Mouse (Mus musculus) hindbrain, embryonic 14.5 days (tissue): ENCODE measurements at regions not wholly inside any gene's neighbourhood (a gene's known extent, or its start where the extent isn't known, plus 50 kb on each side); places are given as distances from the start of the nearest gene placed in this dataset.
A peak's percentile ranks its signal among the peaks of the same experiment; 100 is the strongest.
"Not testable (repeated sequence)": the region's sequence is repeated elsewhere in the genome, so short reads cannot be mapped to it uniquely, and the experiment has no call there.

ENCODE experiments used
- ATAC-seq: fragments of 200-750 bp; cut with Nextera tagmentation; 2 replicates; pipeline ENCODE4 v1.8.0; 2017; ENCODE audit warnings: moderate number of reproducible peaks, mild to moderate bottlenecking, moderate TSS enrichment, moderate library complexity; ENCODE audit not compliant: low FRiP score
- DNase-seq: peaks from one replicate; pipeline ENCODE4 v3.0.0-alpha.2; 2015; ENCODE audit warnings: low spot score
- H3K27ac ChIP-seq: fragments of 300-500 bp; sonication (generic); 2 replicates; pipeline ENCODE4 v1.5.1; 2014; ENCODE audit warnings: mild to moderate bottlenecking, moderate library complexity
- H3K27me3 ChIP-seq: fragments of 300-500 bp; sonication (generic); 2 replicates; pipeline ENCODE4 v1.6.1; 2014; ENCODE audit warnings: mild to moderate bottlenecking, low read length, mixed read lengths; ENCODE audit not compliant: control insufficient read depth, insufficient read depth
- H3K36me3 ChIP-seq: fragments of 300-500 bp; sonication (generic); replicated peaks from 2 replicates; pipeline ENCODE4 v1.6.1; 2014; ENCODE audit not compliant: control insufficient read depth, insufficient read depth
- H3K4me1 ChIP-seq: fragments of 300-500 bp; sonication (generic); replicated peaks from 2 replicates; pipeline ENCODE4 v1.6.1; 2014; ENCODE audit warnings: antibody characterized with exemption, low read length, mixed read lengths; ENCODE audit not compliant: control insufficient read depth, insufficient read depth
- H3K4me2 ChIP-seq: fragments of 300-500 bp; sonication (generic); replicated peaks from 2 replicates; pipeline ENCODE4 v1.6.1; 2014; ENCODE audit warnings: mild to moderate bottlenecking, moderate library complexity
- H3K4me3 ChIP-seq: fragments of 300-500 bp; sonication (generic); replicated peaks from 2 replicates; pipeline ENCODE4 v1.5.1; 2014; ENCODE audit warnings: mild to moderate bottlenecking, low read length
- H3K9ac ChIP-seq: fragments of 300-500 bp; sonication (generic); 2 replicates; pipeline ENCODE4 v1.6.1; 2014
- H3K9me3 ChIP-seq: fragments of 300-500 bp; sonication (generic); 2 replicates; pipeline ENCODE4 v1.6.1; 2016; ENCODE audit warnings: low read length; ENCODE audit not compliant: control insufficient read depth
- WGBS: fragments of 180-500 bp; shearing (Covaris S2); extraction: QIAGEN DNeasy Blood & Tissue Kit; methylation state at CpG from one replicate; pipeline ENCODE4 v1.1.7; 2014; 5-methylcytosine and 5-hydroxymethylcytosine counted together

DNA sequence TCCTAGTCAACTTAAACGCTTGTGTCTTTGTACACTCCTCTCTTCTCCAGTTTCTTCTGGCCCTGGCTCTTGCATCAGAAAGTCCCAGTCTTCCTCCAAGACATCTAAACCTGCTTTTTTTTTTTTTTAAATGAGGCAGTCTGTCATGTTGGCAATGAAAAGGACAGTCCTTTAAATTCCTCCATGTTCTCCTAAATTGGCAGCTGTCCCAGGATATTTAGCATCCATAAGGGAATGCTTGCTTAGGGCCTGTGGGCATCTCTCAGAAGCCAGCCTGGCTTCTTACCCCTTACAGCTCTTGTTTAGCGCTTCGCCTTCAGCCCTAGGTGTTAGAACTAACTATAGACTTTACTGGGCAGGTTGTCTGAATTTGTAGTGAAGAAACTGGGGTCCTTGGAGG, 311.2 kb downstream of the Eipr1 start:
- Histone ChIP-seq H3K27me3 (no peaks in the 10 kb centered on the region), H3K4me1 (peaks cover 14% of the 10 kb centered on the region), H3K4me2 (no peak overlapping the region), H3K36me3 (no peaks in the 10 kb centered on the region), H3K4me3 (no peak overlapping the region), H3K9ac (no peak overlapping the region), H3K27ac (peak overlapping the region; percentile 33), H3K9me3 (no peaks in the 10 kb centered on the region)
- WGBS: 72% methylated on average over 3 of the region's 3 CpGs
- no peak for DNase-seq
- ATAC-seq: no peak

DNA sequence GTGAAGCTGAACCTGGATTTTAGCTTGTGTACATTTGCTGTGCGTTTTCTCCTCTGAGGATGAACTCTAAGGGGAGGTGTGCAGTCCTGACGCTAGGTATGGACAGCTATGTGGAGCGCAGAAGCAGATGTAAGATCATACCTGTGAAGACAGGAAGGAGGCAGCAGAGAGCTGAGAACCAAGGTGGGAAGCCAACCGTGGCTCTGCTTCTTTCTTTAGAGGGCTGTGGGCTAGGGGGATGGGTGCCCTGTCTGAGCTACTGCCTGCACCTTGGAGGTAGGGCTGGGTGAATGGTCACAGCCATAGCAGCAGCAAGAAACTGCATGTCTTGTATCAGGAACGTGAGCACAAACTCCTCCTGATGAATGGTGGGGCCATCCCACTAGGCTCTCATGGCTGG, 316.6 kb downstream of the Eipr1 start:
- H3K27ac ChIP-seq: no peak overlapping the region
- H3K27me3 ChIP-seq: no peaks in the 10 kb centered on the region
- H3K36me3 ChIP-seq: no peaks in the 10 kb centered on the region
- ATAC-seq: peak; percentile 68; the same call in 1 of the 2 replicates
- H3K4me2 ChIP-seq: no peak overlapping the region
- WGBS: 24% methylated on average over 5 of the region's 5 CpGs
- H3K9ac ChIP-seq: no peak overlapping the region
- no peak overlapping the region for H3K4me3 ChIP-seq
- DNase-seq: peak; percentile 60
- H3K4me1 ChIP-seq: peaks cover under 1% of the 10 kb centered on the region; the same call in 1 of the 2 replicates
- H3K9me3 ChIP-seq: no peaks in the 10 kb centered on the region

GRCm38 (mm10) chr12:29075096-29075852, 323.7 kb downstream of the Eipr1 start:
- H3K36me3 ChIP-seq: no peaks in the 10 kb centered on the region
- H3K9ac ChIP-seq: no peak overlapping the region
- ATAC-seq: no peak
- H3K4me3 ChIP-seq: no peak overlapping the region
- H3K27me3 ChIP-seq: no peaks in the 10 kb centered on the region
- H3K4me1 ChIP-seq: no peaks in the 10 kb centered on the region
- no peak overlapping the region for H3K4me2 ChIP-seq
- H3K9me3 ChIP-seq: no peaks in the 10 kb centered on the region
- DNase-seq: no peak
- 51% methylated on average over 10 of the region's 10 CpGs for WGBS
- no peak overlapping the region for H3K27ac ChIP-seq

- WGBS: 60% methylated on average over 1 of the region's 1 CpGs
- no peaks in the 10 kb centered on the region for H3K36me3 ChIP-seq
- H3K27me3 ChIP-seq: no peaks in the 10 kb centered on the region
- H3K4me1 ChIP-seq: no peaks in the 10 kb centered on the region
- no peak overlapping the region for H3K27ac ChIP-seq
- ATAC-seq: no peak
- DNase-seq: no peak
- no peak overlapping the region for H3K9ac ChIP-seq
- no peak overlapping the region for H3K4me2 ChIP-seq
- no peak overlapping the region for H3K4me3 ChIP-seq
- no peaks in the 10 kb centered on the region for H3K9me3 ChIP-seq
These were observed 325.0 kb downstream of the Eipr1 start for GRCm38 (mm10) chr12:29076606-29077005.

- peaks cover 14% of the 10 kb centered on the region for H3K4me1 ChIP-seq
- ATAC-seq (no peak), DNase-seq (no peak)
- H3K9ac ChIP-seq: no peak overlapping the region
- no peak overlapping the region for H3K4me3 ChIP-seq
- no peaks in the 10 kb centered on the region for H3K36me3 ChIP-seq
- no peaks in the 10 kb centered on the region for H3K9me3 ChIP-seq
- no peak overlapping the region for H3K4me2 ChIP-seq
- no peaks in the 10 kb centered on the region for H3K27me3 ChIP-seq
- 89% methylated on average over 1 of the region's 1 CpGs for WGBS
- no peak overlapping the region for H3K27ac ChIP-seq
These were observed 327.4 kb downstream of the Eipr1 start for GRCm38 (mm10) chr12:29079011-29079410.

DNA sequence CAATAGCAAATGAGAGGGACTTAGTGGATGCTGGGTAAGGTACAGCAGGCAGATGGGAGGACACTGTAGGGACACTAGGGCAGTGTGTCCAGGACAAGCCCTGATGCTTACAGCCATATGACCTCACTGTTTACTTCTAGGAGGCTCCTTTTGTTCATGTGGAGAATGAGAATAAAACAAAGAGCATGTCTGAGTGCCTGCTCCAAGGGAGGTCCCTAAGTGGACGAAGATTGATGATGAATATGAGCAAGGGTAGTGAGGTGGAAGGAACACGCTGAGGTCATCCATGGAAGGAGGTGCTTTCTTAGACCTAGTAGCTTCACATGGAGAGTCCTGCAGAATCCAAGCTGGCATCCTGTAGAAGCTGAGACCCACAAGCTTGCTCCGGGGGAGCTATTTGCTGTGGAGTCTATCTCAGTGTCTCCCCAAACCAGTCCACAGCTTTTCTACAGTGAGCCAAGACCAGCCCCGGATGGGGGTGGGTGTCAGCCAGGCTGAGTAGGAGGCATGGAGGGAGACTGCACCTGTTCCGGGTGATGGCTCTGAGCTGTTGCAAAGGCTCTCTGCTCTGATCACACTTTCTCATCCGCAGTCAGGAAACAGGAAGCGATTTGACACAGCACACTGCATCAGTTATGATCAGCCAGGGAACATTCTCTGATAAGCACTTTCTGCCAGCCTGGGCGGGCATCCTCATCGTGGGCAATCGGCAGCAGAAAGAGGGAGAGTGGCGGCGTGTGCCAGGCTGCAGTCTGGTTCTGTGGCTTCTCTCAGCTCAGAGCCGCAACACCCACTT, 332.0 kb downstream of the Eipr1 start:
- H3K36me3 ChIP-seq: no peaks in the 10 kb centered on the region
- no peak overlapping the region for H3K4me3 ChIP-seq
- DNase-seq (no peak), ATAC-seq (peak; percentile 48; the same call in 1 of the 2 replicates)
- H3K4me2 ChIP-seq: no peak overlapping the region
- no peak overlapping the region for H3K9ac ChIP-seq
- WGBS: 45% methylated on average over 13 of the region's 13 CpGs
- H3K9me3 ChIP-seq: no peaks in the 10 kb centered on the region
- no peaks in the 10 kb centered on the region for H3K27me3 ChIP-seq
- H3K4me1 ChIP-seq: peaks cover 17% of the 10 kb centered on the region
- H3K27ac ChIP-seq: peak overlapping the region; percentile 58

DNA sequence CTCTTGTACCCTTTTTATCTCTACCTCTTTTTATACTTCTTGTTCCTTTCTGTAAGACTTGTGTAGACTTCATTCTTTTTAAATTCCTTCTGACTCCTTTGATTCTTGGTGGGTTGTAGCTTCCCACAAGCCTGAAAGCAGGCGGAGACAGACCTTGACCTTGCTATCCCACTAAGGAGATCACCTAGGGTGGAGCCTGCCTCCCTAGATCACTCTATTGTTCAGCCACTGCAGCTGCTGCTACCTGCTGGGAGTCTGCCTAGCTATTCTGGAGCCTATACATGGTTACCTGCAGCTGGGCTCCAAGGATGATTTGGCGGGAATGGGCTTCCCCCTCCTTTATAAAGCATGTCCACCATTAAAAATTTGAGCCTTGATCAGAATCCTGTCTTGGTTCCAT, 335.6 kb downstream of the Eipr1 start:
- H3K9ac ChIP-seq, H3K27ac ChIP-seq, H3K27me3 ChIP-seq, DNase-seq, ATAC-seq, H3K4me3 ChIP-seq, H3K36me3 ChIP-seq, H3K4me2 ChIP-seq, H3K9me3 ChIP-seq: not testable (repeated sequence)
- peaks cover 17% of the 10 kb centered on the region for H3K4me1 ChIP-seq
- WGBS: 70% methylated on average over 2 of the region's 2 CpGs

DNA sequence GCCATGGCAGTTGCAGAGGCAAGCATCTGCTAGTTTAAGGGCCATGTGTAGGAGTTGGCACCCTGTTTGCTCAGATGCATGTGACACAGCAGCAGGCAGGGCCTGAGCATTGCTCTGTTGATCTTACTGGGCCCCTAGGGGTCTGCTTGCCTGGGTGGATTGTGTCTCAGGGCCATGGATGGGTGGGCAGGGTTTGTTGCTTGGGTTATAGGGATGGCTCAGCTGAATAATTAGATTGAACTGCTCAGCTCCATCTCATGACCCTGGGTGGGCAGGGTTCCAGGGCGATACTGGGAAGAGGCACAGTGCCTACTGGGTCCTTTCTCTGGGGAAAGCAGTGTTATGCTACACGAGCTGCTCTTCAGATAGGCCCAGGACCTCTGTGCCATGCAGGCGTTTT, 338.0 kb downstream of the Eipr1 start:
- WGBS: 65% methylated on average over 3 of the region's 3 CpGs
- Histone ChIP-seq H3K4me2 (no peak overlapping the region), H3K27ac (no peak overlapping the region), H3K9me3 (no peaks in the 10 kb centered on the region), H3K36me3 (no peaks in the 10 kb centered on the region), H3K4me3 (no peak overlapping the region), H3K4me1 (peaks cover under 1% of the 10 kb centered on the region; the same call in 1 of the 2 replicates), H3K27me3 (no peaks in the 10 kb centered on the region), H3K9ac (no peak overlapping the region)
- ATAC-seq (peak; percentile 48; the same call in 1 of the 2 replicates), DNase-seq (no peak)

DNA sequence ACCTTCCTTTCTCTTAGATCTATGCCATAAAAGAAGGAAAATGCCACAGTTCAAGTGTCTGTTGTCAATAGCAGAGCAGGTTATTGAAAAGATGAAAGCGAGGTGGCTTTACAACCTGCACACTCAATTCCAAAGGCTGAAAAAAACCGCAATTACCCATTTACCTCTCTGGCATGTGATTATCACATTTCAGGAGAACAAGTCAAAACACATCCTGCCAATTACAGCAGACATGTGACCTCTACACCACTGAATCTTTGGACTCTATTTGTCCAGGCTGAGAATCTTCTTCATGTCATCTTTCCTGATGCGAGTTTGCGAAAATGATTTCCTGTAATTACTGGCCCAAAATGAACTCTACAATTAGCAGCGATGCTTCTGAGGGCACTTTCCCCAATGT, 338.8 kb downstream of the Eipr1 start:
- no peaks in the 10 kb centered on the region for H3K36me3 ChIP-seq
- no peak overlapping the region for H3K4me2 ChIP-seq
- DNase-seq: no peak
- no peaks in the 10 kb centered on the region for H3K9me3 ChIP-seq
- WGBS: 89% methylated on average over 5 of the region's 5 CpGs
- ATAC-seq: no peak
- no peaks in the 10 kb centered on the region for H3K27me3 ChIP-seq
- peak overlapping the region; percentile 43; the same call in 1 of the 2 replicates for H3K27ac ChIP-seq
- no peak overlapping the region for H3K9ac ChIP-seq
- H3K4me3 ChIP-seq: no peak overlapping the region
- peaks cover 8% of the 10 kb centered on the region for H3K4me1 ChIP-seq
